Mouse (Mus musculus): Measurements from ENCODE around the gene Kifc5b. TPM values are rescaled to one million over a fixed set of nuclear protein-coding genes. Genes with fewer than 3 reads are reported as not detected.
"Not testable (repeated sequence)": the region's sequence is repeated elsewhere in the genome, so short reads cannot be mapped to it uniquely, and the experiment has no call there.

Gene Kifc5b
- polyA plus RNA-seq, 1 experiment from 2014 or later, result 5.9 TPM

- H3K27me3 ChIP-seq (ENCODE audit: control insufficient read depth, insufficient read depth, low read length), result no peaks in the 10 kb centered on the region
- 63% methylated on average over 5 of the region's 5 CpGs for WGBS
- H3K4me3 ChIP-seq (ENCODE audit: low read depth, low read length), result no peak overlapping the region
- no peak for ATAC-seq (ENCODE audit: low FRiP score)
- no peaks in the 10 kb centered on the region for H3K9me3 ChIP-seq (ENCODE audit: control insufficient read depth, low read length)
- DNase-seq (ENCODE audit: low spot score), result no peak
- no peaks in the 10 kb centered on the region for H3K36me3 ChIP-seq (ENCODE audit: control insufficient read depth, insufficient read depth, low read length)
- H3K4me2 ChIP-seq (replicated peaks; ENCODE audit: low read depth, low read length), result no peak overlapping the region
- H3K4me1 ChIP-seq (replicated peaks; ENCODE audit: control insufficient read depth, insufficient read depth, low read length), result no peaks in the 10 kb centered on the region
- no peak overlapping the region for H3K9ac ChIP-seq (ENCODE audit: low read depth, low read length)
- no peak overlapping the region for H3K27ac ChIP-seq (ENCODE audit: low read depth, low read length)
Measured at GRCm38 (mm10) chr17:26904320-26904719, 12.6 kb upstream of the Kifc5b start.

- H3K9ac ChIP-seq (ENCODE audit: low read depth, low read length); H3K27me3 ChIP-seq (ENCODE audit: control insufficient read depth, insufficient read depth, low read length); H3K4me2 ChIP-seq (replicated peaks; ENCODE audit: low read depth, low read length); H3K36me3 ChIP-seq (ENCODE audit: control insufficient read depth, insufficient read depth, low read length); H3K4me1 ChIP-seq (replicated peaks; ENCODE audit: control insufficient read depth, insufficient read depth, low read length); H3K27ac ChIP-seq (ENCODE audit: low read depth, low read length); H3K4me3 ChIP-seq (ENCODE audit: low read depth, low read length); DNase-seq (ENCODE audit: low spot score); ATAC-seq (ENCODE audit: low FRiP score); H3K9me3 ChIP-seq (ENCODE audit: control insufficient read depth, low read length): not testable (repeated sequence)
- 94% methylated on average over 14 of the region's 15 CpGs for WGBS
Measured at GRCm38 (mm10) chr17:26907506-26907905, 9.4 kb upstream of the Kifc5b start.

- DNase-seq (ENCODE audit: low spot score), result no peak
- Histone ChIP-seq H3K4me2 (replicated peaks; ENCODE audit: low read depth, low read length) (no peak overlapping the region), H3K9me3 (ENCODE audit: control insufficient read depth, low read length) (no peaks in the 10 kb centered on the region), H3K9ac (ENCODE audit: low read depth, low read length) (no peak overlapping the region), H3K36me3 (ENCODE audit: control insufficient read depth, insufficient read depth, low read length) (no peaks in the 10 kb centered on the region), H3K4me3 (ENCODE audit: low read depth, low read length) (no peak overlapping the region), H3K4me1 (replicated peaks; ENCODE audit: control insufficient read depth, insufficient read depth, low read length) (no peaks in the 10 kb centered on the region), H3K27ac (ENCODE audit: low read depth, low read length) (no peak overlapping the region), H3K27me3 (ENCODE audit: control insufficient read depth, insufficient read depth, low read length) (no peaks in the 10 kb centered on the region)
- ATAC-seq (ENCODE audit: low FRiP score), result no peak
- 67% methylated on average over 1 of the region's 1 CpGs for WGBS
Measured at GRCm38 (mm10) chr17:26915248-26915647, 1.6 kb upstream of the Kifc5b start.

GRCm38 (mm10) chr17:26917560-26917959 lies 669 bp downstream of the Kifc5b start:
- not testable (repeated sequence) for H3K36me3 ChIP-seq (ENCODE audit: control insufficient read depth, insufficient read depth, low read length)

GRCm38 (mm10) chr17:26918343-26918742 lies 1.5 kb downstream of the Kifc5b start:
- 74% methylated on average over 2 of the region's 2 CpGs for WGBS
- ATAC-seq (ENCODE audit: low FRiP score) (no peak), DNase-seq (ENCODE audit: low spot score) (no peak)
- H3K4me3 ChIP-seq (ENCODE audit: low read depth, low read length), result peak overlapping the region; percentile 63
- H3K4me2 ChIP-seq (replicated peaks; ENCODE audit: low read depth, low read length), result peak overlapping the region; percentile 22; the same call in 1 of the 2 replicates
- no peak overlapping the region for H3K9ac ChIP-seq (ENCODE audit: low read depth, low read length)
- no peaks in the 10 kb centered on the region for H3K4me1 ChIP-seq (replicated peaks; ENCODE audit: control insufficient read depth, insufficient read depth, low read length)
- H3K9me3 ChIP-seq (ENCODE audit: control insufficient read depth, low read length), result no peaks in the 10 kb centered on the region
- H3K27me3 ChIP-seq (ENCODE audit: control insufficient read depth, insufficient read depth, low read length), result no peaks in the 10 kb centered on the region
- no peak overlapping the region for H3K27ac ChIP-seq (ENCODE audit: low read depth, low read length)
- H3K36me3 ChIP-seq (ENCODE audit: control insufficient read depth, insufficient read depth, low read length), result no peaks in the 10 kb centered on the region

More at GRCm38 (mm10) chr17:26917560-26917959, 669 bp downstream of the Kifc5b start:
- H3K9me3 ChIP-seq (ENCODE audit: control insufficient read depth, low read length); H3K4me1 ChIP-seq (replicated peaks; ENCODE audit: control insufficient read depth, insufficient read depth, low read length); ATAC-seq (ENCODE audit: low FRiP score); H3K27ac ChIP-seq (ENCODE audit: low read depth, low read length); H3K27me3 ChIP-seq (ENCODE audit: control insufficient read depth, insufficient read depth, low read length): not testable (repeated sequence)
- Histone ChIP-seq H3K9ac (ENCODE audit: low read depth, low read length) (peak overlapping the region; percentile 71), H3K4me2 (replicated peaks; ENCODE audit: low read depth, low read length) (peak overlapping the region; percentile 53), H3K4me3 (ENCODE audit: low read depth, low read length) (peak overlapping the region; percentile 63)
- DNase-seq (ENCODE audit: low spot score), result peak; percentile 16
- 4% methylated on average over 12 of the region's 12 CpGs for WGBS

GRCm38 (mm10) chr17:26919516-26919915 lies 2.6 kb downstream of the Kifc5b start:
- 76% methylated on average over 2 of the region's 2 CpGs for WGBS

GRCm38 (mm10) chr17:26922368-26922767 lies 5.5 kb downstream of the Kifc5b start:
- not testable (repeated sequence) for H3K4me2 ChIP-seq (replicated peaks; ENCODE audit: low read depth, low read length); H3K4me1 ChIP-seq (replicated peaks; ENCODE audit: control insufficient read depth, insufficient read depth, low read length); H3K27me3 ChIP-seq (ENCODE audit: control insufficient read depth, insufficient read depth, low read length); H3K36me3 ChIP-seq (ENCODE audit: control insufficient read depth, insufficient read depth, low read length); H3K27ac ChIP-seq (ENCODE audit: low read depth, low read length); DNase-seq (ENCODE audit: low spot score); H3K9me3 ChIP-seq (ENCODE audit: control insufficient read depth, low read length); H3K4me3 ChIP-seq (ENCODE audit: low read depth, low read length); ATAC-seq (ENCODE audit: low FRiP score); H3K9ac ChIP-seq (ENCODE audit: low read depth, low read length)
- WGBS, result 94% methylated on average over 5 of the region's 6 CpGs

More at GRCm38 (mm10) chr17:26919516-26919915, 2.6 kb downstream of the Kifc5b start:
- ATAC-seq (ENCODE audit: low FRiP score); DNase-seq (ENCODE audit: low spot score); H3K4me3 ChIP-seq (ENCODE audit: low read depth, low read length); H3K36me3 ChIP-seq (ENCODE audit: control insufficient read depth, insufficient read depth, low read length); H3K4me2 ChIP-seq (replicated peaks; ENCODE audit: low read depth, low read length); H3K4me1 ChIP-seq (replicated peaks; ENCODE audit: control insufficient read depth, insufficient read depth, low read length); H3K27ac ChIP-seq (ENCODE audit: low read depth, low read length); H3K9me3 ChIP-seq (ENCODE audit: control insufficient read depth, low read length); H3K27me3 ChIP-seq (ENCODE audit: control insufficient read depth, insufficient read depth, low read length); H3K9ac ChIP-seq (ENCODE audit: low read depth, low read length): not testable (repeated sequence)

GRCm38 (mm10) chr17:26925414-26925813 lies 8.5 kb downstream of the Kifc5b start:
- H3K4me2 ChIP-seq (replicated peaks; ENCODE audit: low read depth, low read length); ATAC-seq (ENCODE audit: low FRiP score); H3K4me1 ChIP-seq (replicated peaks; ENCODE audit: control insufficient read depth, insufficient read depth, low read length); H3K9me3 ChIP-seq (ENCODE audit: control insufficient read depth, low read length); H3K36me3 ChIP-seq (ENCODE audit: control insufficient read depth, insufficient read depth, low read length); H3K9ac ChIP-seq (ENCODE audit: low read depth, low read length); H3K4me3 ChIP-seq (ENCODE audit: low read depth, low read length); H3K27me3 ChIP-seq (ENCODE audit: control insufficient read depth, insufficient read depth, low read length); DNase-seq (ENCODE audit: low spot score); H3K27ac ChIP-seq (ENCODE audit: low read depth, low read length): not testable (repeated sequence)
- 95% methylated on average over 9 of the region's 9 CpGs for WGBS

GRCm38 (mm10) chr17:26931795-26932194 lies 14.9 kb downstream of the Kifc5b start:
- H3K9ac ChIP-seq (ENCODE audit: low read depth, low read length); H3K4me3 ChIP-seq (ENCODE audit: low read depth, low read length); ATAC-seq (ENCODE audit: low FRiP score); H3K9me3 ChIP-seq (ENCODE audit: control insufficient read depth, low read length); H3K27me3 ChIP-seq (ENCODE audit: control insufficient read depth, insufficient read depth, low read length); H3K27ac ChIP-seq (ENCODE audit: low read depth, low read length); H3K4me2 ChIP-seq (replicated peaks; ENCODE audit: low read depth, low read length); H3K36me3 ChIP-seq (ENCODE audit: control insufficient read depth, insufficient read depth, low read length); H3K4me1 ChIP-seq (replicated peaks; ENCODE audit: control insufficient read depth, insufficient read depth, low read length): not testable (repeated sequence)
- WGBS, result 65% methylated on average over 7 of the region's 7 CpGs
- peak; percentile 54 for DNase-seq (ENCODE audit: low spot score)
